Mouse (Mus musculus) heart, postnatal 10 days (tissue): ENCODE data around the gene Dnajc11. TPM values are rescaled to one million over a fixed set of nuclear protein-coding genes. Genes with fewer than 3 reads are reported as not detected.
A peak's percentile ranks its signal among the peaks of the same experiment; 100 is the strongest.

ENCODE experiments used
- DNase-seq, 2 experiments: peaks; one replicate each; pipeline ENCODE4 v3.0.0; 2021
- intact Hi-C: fragments of 180-260 bp; cut with DNase I; formaldehyde crosslinking; loops from one replicate; pipeline ENCODE4 v1.15.1; 2025
- total RNA-seq, 2 experiments: library from RNA; stranded (reverse); gene quantifications; 2 replicates each; pipeline ENCODE4 v1.2.3; 2021

Gene Dnajc11
- total RNA-seq, 2 experiments from 2014 or later, result 98.5 to 107 TPM

GRCm38 (mm10) chr4:151922124-151922523, 11.4 kb upstream of the Dnajc11 start:
- no peak for DNase-seq
- intact Hi-C loops, result loop anchor here (5.0 to 10.0 kb wide), 2 partner anchors 60 to 137 kb away; partner anchors contain the start of gene Camta1

GRCm38 (mm10) chr4:151932576-151933504, 651 bp upstream of the Dnajc11 start:
- no peak for DNase-seq
- intact Hi-C loops, result no loop called here

GRCm38 (mm10) chr4:151934215-151934572, 703 bp downstream of the Dnajc11 start:
- intact Hi-C loops, result no loop called here
- DNase-seq, result no peak

DNA sequence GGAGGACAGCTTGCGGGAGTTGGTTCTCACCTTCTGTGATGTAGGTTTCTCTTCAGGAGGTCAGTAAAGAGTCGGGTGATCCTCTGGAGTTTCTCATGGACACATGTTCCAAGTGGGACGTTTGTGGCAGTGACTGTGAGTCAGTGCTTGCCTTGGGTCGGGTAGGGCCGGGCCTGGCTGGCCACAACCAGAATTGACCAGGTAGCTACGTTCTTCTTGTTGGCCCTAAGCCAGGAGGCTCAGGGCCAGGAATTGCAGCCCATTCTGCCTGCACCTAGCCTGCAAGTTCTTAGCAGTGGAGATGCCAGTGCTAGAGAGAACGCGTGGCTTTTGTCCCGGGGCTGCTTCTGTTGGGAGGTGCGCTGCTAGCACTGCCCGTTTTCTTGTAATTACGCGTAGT, 4.0 kb downstream of the Dnajc11 start:
- intact Hi-C loops, result no loop called here
- no peak for DNase-seq

GRCm38 (mm10) chr4:151938089-151938488, 4.6 kb downstream of the Dnajc11 start:
- DNase-seq, result no peak
- intact Hi-C loops, result no loop called here

DNA sequence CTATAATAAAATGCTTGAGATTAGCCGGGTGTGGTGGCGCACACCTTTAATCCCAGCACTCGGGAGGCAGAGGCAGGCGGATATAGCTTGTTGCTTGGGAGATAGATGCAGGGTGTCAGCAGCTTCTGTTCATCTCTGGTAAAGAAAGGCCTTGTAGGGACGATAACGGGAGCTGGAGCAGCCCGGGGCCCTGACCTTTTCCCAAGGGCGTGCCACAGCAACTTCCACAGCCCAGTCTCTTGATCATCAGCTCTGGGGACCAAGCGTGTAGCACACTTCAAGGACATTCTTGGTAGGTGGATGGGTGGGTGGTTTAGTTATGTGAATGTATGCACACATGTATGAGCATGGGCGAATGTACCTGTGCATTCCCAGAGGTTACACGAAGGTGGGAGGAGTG, 12.7 kb downstream of the Dnajc11 start:
- DNase-seq, result no peak

GRCm38 (mm10) chr4:151948497-151949471, 15.3 kb downstream of the Dnajc11 start:
- intact Hi-C loops, result no loop called here
- DNase-seq, result peak; percentile 39 to 60

More for the DNA sequence above, 12.7 kb downstream of the Dnajc11 start:
- intact Hi-C loops, result no loop called here

DNA sequence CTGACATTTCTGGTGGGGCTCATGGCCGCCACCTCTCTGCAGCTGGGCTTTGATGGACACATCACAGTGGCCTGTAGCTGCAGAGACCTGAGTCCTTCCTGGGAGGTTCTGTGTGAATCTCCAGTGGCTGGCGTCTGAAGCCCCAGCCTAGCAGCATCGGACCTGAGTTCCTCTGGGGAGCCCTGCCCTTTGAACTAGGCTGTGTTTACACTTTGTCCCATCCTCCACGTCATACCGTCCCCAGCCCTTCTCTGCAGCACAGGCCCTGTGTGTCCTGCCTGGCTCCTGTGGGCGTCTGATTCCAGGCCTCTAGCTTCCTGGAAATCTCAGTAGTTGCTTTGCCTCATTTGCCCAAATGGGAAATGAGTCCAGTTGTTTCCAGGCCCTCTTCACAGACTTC, 19.7 kb downstream of the Dnajc11 start:
- intact Hi-C loops, result no loop called here
- no peak for DNase-seq

DNA sequence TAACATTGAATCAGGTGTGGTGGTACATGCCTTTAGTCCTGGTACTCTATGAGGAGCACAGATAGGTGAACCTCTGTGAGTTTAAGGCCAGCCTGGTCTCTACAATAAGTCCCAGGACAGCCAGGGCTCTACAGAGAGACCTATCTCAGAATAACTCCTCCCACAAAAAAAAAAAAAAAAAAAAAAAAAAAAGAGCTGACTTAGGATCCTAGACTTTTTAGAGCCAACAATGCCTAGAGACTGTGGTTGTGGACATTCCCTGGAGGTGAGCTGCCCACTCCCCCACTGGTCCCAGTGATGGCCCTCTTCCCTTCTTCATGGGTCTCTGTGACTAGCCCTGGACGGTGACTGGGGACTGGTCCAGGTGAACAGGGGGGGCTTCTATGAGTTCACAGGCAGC, 22.3 kb downstream of the Dnajc11 start:
- no peak for DNase-seq
- intact Hi-C loops, result no loop called here

GRCm38 (mm10) chr4:151957584-151958315, 24.3 kb downstream of the Dnajc11 start:
- intact Hi-C loops, result no loop called here
- no peak for DNase-seq

GRCm38 (mm10) chr4:151959849-151960512, 26.5 kb downstream of the Dnajc11 start:
- intact Hi-C loops, result no loop called here
- no peak for DNase-seq

DNA sequence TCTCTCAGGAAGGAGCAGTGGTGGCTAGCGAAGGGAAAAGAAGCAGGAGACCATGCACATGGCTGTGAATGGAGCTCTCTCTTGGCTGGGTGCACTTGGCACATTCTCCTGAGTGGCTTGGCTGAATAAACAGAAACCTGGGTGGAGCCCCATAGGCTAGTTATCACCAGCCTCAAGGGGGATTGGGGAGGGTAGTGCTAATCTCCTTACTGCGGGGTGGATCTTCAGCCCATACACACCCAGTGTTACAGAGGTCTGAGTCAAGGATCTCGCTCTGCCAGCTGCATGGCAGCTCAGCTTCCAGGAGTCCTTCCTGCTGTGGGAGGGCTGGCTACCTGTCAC, 27.0 kb downstream of the Dnajc11 start:
- intact Hi-C loops, result no loop called here
- DNase-seq, result peak; percentile 38 to 43

DNA sequence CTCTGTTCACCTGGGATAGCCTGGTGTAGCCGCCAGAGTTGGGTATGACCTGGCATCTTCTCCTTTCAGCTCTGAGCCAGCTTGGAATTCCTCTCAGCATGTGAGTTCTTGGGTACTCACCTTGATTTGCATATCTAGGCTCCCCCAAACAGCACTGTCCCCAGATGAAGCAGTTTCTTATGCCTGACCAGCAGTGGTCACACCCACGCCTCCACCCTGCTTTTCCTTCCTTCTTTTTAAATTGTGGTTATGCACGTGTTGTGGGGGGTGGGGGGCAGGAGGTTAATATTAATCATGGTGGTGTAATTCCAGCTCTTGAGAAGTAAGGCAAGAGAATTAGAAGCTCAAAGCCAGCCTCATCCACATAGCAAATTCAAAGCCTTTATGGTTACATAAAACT, 29.3 kb downstream of the Dnajc11 start:
- DNase-seq, result no peak
- intact Hi-C loops, result no loop called here

- intact Hi-C loops, result no loop called here
- no peak for DNase-seq
Measured at GRCm38 (mm10) chr4:151968204-151968921, 34.9 kb downstream of the Dnajc11 start.

- peak in 1 of 2 experiments; percentile 71 for DNase-seq
- intact Hi-C loops, result no loop called here
Measured at GRCm38 (mm10) chr4:151972221-151972967, 38.9 kb downstream of the Dnajc11 start.

DNA sequence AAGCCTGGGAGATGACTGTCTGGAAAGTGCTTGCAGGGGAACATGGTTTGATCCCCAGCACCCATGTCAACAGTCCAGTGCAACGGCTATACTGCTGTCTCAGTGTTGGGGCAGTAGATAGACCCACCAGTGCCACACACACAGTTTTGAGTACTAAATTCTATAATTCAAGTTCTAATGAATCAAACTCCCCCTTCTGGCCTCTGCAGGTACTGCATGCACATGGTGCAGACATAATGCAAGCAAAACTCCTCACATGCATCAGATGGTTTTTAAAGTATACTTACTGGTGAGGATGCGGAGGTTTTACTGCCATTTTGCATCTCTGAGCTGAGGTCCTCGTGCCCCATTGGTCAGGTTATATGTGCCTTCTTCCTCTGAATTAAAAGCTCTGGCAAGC, 42.0 kb downstream of the Dnajc11 start:
- DNase-seq, result peak in 1 of 2 experiments; percentile 56
- intact Hi-C loops, result no loop called here

- intact Hi-C loops, result no loop called here
- peak; percentile 87 to 94 for DNase-seq
Measured at GRCm38 (mm10) chr4:151977748-151978147, 44.3 kb downstream of the Dnajc11 start.

DNA sequence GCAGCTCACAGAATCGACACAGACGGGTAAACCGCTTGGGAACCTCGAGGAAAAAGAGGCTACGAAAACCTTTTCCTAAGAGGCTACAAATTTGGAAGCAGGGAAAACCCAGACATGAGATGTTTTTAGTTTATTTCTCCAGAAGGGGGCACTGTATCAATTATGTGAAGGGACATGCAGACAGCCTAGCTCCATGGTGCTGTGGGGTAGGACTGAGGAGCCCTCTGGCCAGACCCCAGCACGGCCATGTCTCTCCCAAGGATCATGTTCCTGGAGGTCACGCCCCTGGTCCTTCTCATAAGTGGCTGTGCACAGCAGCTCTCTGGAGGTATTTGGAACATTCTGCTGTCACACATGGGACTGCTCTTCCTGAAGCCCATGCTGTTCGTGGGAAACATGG, 47.2 kb downstream of the Dnajc11 start:
- intact Hi-C loops, result loop anchor here (1.0 to 2.0 kb wide), 2 partner anchors 56 to 116 kb away; no protein-coding TSS in a partner anchor
- no peak for DNase-seq

- intact Hi-C loops, result loop anchor here (1.0 to 2.0 kb wide), 2 partner anchors 55 to 115 kb away; no protein-coding TSS in a partner anchor
Measured at GRCm38 (mm10) chr4:151981363-151981762, 47.9 kb downstream of the Dnajc11 start.

More at GRCm38 (mm10) chr4:151981363-151981762, 47.9 kb downstream of the Dnajc11 start:
- peak; percentile 86 to 88 for DNase-seq
